Mouse (Mus musculus) myocyte (in vitro differentiated cells): ENCODE results near the gene Cd38. TPM values are rescaled to one million over a fixed set of nuclear protein-coding genes. Genes with fewer than 3 reads are reported as not detected.

Experiments
- H3K27me3 ChIP-seq: one replicate; pipeline ENCODE4 v1.6.1; 2011; ENCODE audit not compliant: control insufficient read depth, insufficient read depth, insufficient read length
- H3K36me3 ChIP-seq: one replicate; pipeline ENCODE4 v1.6.1; 2011; ENCODE audit not compliant: control insufficient read depth, insufficient read depth
- H3K4me2 ChIP-seq: one replicate; pipeline ENCODE4 v1.6.1; 2011; ENCODE audit warnings: low read depth, control low read depth
- H3K4me3 ChIP-seq: one replicate; pipeline ENCODE4 v1.5.1; 2011; ENCODE audit warnings: mild to moderate bottlenecking, control low read depth, moderate library complexity
- H3K79me2 ChIP-seq: one replicate; pipeline ENCODE4 v1.6.1; 2011; ENCODE audit not compliant: control insufficient read depth, insufficient read depth
- H3ac ChIP-seq: one replicate; pipeline ENCODE4 v1.6.1; 2011; ENCODE audit not compliant: control insufficient read depth, insufficient read length
- CEBPB ChIP-seq: IDR thresholded peaks from 2 replicates; pipeline ENCODE4 v1.6.1; 2011; ENCODE audit warnings: mild to moderate bottlenecking, moderate library complexity; ENCODE audit not compliant: poor library complexity, insufficient read depth, severe bottlenecking
- E2F4 ChIP-seq: IDR thresholded peaks from one replicate; pipeline ENCODE4 v1.6.1; 2011; ENCODE audit warnings: mild to moderate bottlenecking, control low read depth, moderate library complexity; ENCODE audit not compliant: insufficient read depth
- MAX ChIP-seq: IDR thresholded peaks from one replicate; pipeline ENCODE4 v1.6.1; 2011; ENCODE audit warnings: low read depth, mild to moderate bottlenecking, control low read depth
- MYOD1 ChIP-seq, 3 experiments: IDR thresholded peaks; one replicate each; pipeline ENCODE4 v1.6.1; 2011; ENCODE audit warnings: control low read depth in 2 of 3, low read depth in 2 of 3, mild to moderate bottlenecking in 2 of 3, moderate library complexity in 1 of 3; ENCODE audit not compliant: insufficient read length in 2 of 3, control insufficient read depth in 1 of 3
- MYOG ChIP-seq, 3 experiments: IDR thresholded peaks; one replicate each; pipeline ENCODE4 v1.6.1; 2011; ENCODE audit warnings: control low read depth in 2 of 3, low read depth in 2 of 3, mild to moderate bottlenecking in 2 of 3; ENCODE audit not compliant: insufficient read length in 2 of 3, control insufficient read depth in 1 of 3, insufficient read depth in 1 of 3
- POLR2A ChIP-seq: IDR thresholded peaks from one replicate; pipeline ENCODE4 v1.6.1; 2011; ENCODE audit warnings: low read depth, mild to moderate bottlenecking, control low read depth, moderate library complexity; ENCODE audit not compliant: insufficient read length
- POLR2AphosphoS2 ChIP-seq: IDR thresholded peaks from one replicate; pipeline ENCODE4 v1.6.1; 2011; ENCODE audit warnings: low read depth, control low read depth; ENCODE audit not compliant: insufficient read length
- REST ChIP-seq: IDR thresholded peaks from one replicate; pipeline ENCODE4 v1.6.1; 2011; ENCODE audit warnings: mild to moderate bottlenecking, control low read depth, moderate library complexity; ENCODE audit not compliant: insufficient read depth, insufficient read length
- SRF ChIP-seq: IDR thresholded peaks from one replicate; pipeline ENCODE4 v1.6.1; 2011; ENCODE audit warnings: low read depth; ENCODE audit not compliant: control insufficient read depth, insufficient read length
- TCF12 ChIP-seq: IDR thresholded peaks from one replicate; pipeline ENCODE4 v1.6.1; 2011; ENCODE audit warnings: mild to moderate bottlenecking, control low read depth; ENCODE audit not compliant: poor library complexity, insufficient read depth, severe bottlenecking
- TCF3 ChIP-seq: IDR thresholded peaks from one replicate; pipeline ENCODE4 v1.6.1; 2011; ENCODE audit warnings: low read depth, control low read depth; ENCODE audit not compliant: insufficient read length
- USF1 ChIP-seq: IDR thresholded peaks from one replicate; pipeline ENCODE4 v1.6.1; 2011; ENCODE audit warnings: low read depth, mild to moderate bottlenecking, control low read depth, moderate library complexity
- polyA plus RNA-seq: library from polyadenylated mRNA; unstranded; fragments of >200 nt; fragmentation: generic; extraction: Trizol; gene quantifications from one replicate; pipeline ENCODE4 v1.2.1, GENCODE M21; 2012; ENCODE audit warnings: missing spikeins

Cd38 gene
- 0.10 TPM for polyA plus RNA-seq

DNA sequence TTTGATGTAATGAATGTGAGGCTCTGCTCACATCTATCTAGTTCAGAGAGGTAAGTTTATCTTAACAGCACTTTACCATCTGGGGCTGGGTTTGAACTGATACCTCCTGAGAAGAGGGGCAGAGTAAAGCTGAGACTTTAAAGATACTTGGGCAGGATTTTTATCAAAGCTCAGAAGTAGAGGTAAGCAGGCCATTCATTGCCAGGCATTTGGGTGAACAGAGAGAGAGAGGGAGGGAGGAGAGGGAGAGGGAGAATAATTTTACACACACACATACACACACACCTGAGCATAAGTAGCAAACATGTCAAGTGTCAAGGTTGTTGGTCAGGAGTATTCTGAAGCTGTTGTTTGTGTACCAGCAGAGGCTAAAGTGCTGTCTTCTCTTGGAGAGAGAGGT is at the start of gene Cd38:
Gene Cd38, plus strand, starts transcription at position 301 of the 400 bp plus-strand sequence.
- TF ChIP-seq CEBPB (no peak), TCF3 (no peak), SRF (no peak), MAX (no peak), POLR2AphosphoS2 (no peak), USF1 (no peak), E2F4 (no peak), REST (no peak), MYOG (IDR thresholded peaks at IDR 0.05; ENCODE audit: control insufficient read depth in 1 of 3, insufficient read depth in 1 of 3, insufficient read length in 2 of 3, low read depth in 2 of 3) (no peak), TCF12 (no peak), MYOD1 (IDR thresholded peaks at IDR 0.05; ENCODE audit: control insufficient read depth in 1 of 3, insufficient read length in 2 of 3, low read depth in 2 of 3) (no peak), POLR2A (no peak)

DNA sequence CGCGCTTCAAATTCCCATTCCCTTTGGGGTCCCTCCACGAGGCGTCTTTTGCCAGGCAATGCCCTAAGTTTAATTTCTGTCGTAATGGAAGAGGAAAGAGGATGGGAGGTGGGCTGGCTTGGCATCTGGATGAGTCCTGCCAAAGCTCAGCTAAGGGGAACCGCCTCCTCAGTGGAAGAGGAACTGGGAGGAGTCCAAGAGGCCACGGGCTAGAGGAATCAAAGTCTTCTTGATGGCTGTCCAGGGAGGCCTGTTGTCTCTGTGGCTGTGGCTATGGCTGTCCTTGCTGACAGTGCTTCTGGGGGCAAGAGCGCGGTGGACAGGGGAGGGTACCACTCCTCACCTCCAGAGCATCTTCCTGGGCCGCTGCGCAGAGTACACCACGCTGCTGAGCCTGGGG is 49.7 kb upstream of the Cd38 start, which contains the start of gene Bst1:
Gene Bst1, plus strand, starts transcription at position 191 of the 400 bp plus-strand sequence.
- H3ac ChIP-seq, result no peak within 1 kb of the TSS
- H3K4me2 ChIP-seq, result no peak within 1 kb of the TSS
- H3K4me3 ChIP-seq, result no peak within 1 kb of the TSS
- no peaks in the 10 kb centered on the region for H3K36me3 ChIP-seq
- TF ChIP-seq TCF12, result no peak
- TF ChIP-seq REST, result no peak
- no peak for TF ChIP-seq E2F4
- TF ChIP-seq CEBPB, result no peak
- no peak for TF ChIP-seq USF1
- TF ChIP-seq POLR2AphosphoS2, result no peak
- no peak for TF ChIP-seq MYOD1 (IDR thresholded peaks at IDR 0.05; ENCODE audit: control insufficient read depth in 1 of 3, insufficient read length in 2 of 3, low read depth in 2 of 3)
- TF ChIP-seq MYOG (IDR thresholded peaks at IDR 0.05; ENCODE audit: control insufficient read depth in 1 of 3, insufficient read depth in 1 of 3, insufficient read length in 2 of 3, low read depth in 2 of 3), result no peak
- TF ChIP-seq TCF3, result no peak
- TF ChIP-seq POLR2A, result no peak
- no peak for TF ChIP-seq MAX
- TF ChIP-seq SRF, result no peak
- H3K27me3 ChIP-seq, result no peaks in the 10 kb centered on the region
- H3K79me2 ChIP-seq, result no peaks in the 10 kb centered on the region

More for the DNA sequence above, at the start of gene Cd38:
- no peak within 1 kb of the TSS for H3ac ChIP-seq
- no peaks in the 10 kb centered on the region for H3K79me2 ChIP-seq
- H3K4me3 ChIP-seq, result no peak within 1 kb of the TSS
- peak within 1 kb of the TSS; percentile 72 for H3K4me2 ChIP-seq
- no peaks in the 10 kb centered on the region for H3K36me3 ChIP-seq
- no peaks in the 10 kb centered on the region for H3K27me3 ChIP-seq

DNA sequence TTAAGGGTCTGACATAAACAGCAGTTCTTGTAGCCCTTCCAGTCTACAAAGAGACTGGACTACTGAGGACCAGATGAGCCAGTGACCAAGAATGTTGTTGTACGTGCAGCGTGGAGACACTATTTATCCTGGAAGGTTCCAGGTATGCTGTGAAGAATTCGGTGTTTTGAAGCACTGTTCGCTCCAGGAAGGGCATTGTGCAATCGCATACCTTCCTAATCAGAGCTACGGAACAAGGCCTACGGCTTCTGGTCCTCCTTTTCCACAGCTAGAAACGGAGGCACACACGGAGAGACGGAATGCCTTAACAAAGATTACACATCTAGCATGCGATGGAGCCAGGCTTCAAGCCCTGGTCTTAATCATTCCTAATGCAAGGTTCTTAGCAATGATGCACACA is 47.6 kb upstream of the Cd38 start:
- H3K36me3 ChIP-seq, result no peaks in the 10 kb centered on the region
- H3K4me3 ChIP-seq, result no peak overlapping the region
- no peak overlapping the region for H3ac ChIP-seq
- no peaks in the 10 kb centered on the region for H3K27me3 ChIP-seq
- H3K79me2 ChIP-seq, result no peaks in the 10 kb centered on the region
- no peak for TF ChIP-seq POLR2AphosphoS2
- no peak for TF ChIP-seq MYOG (IDR thresholded peaks at IDR 0.05; ENCODE audit: control insufficient read depth in 1 of 3, insufficient read depth in 1 of 3, insufficient read length in 2 of 3, low read depth in 2 of 3)
- no peak for TF ChIP-seq SRF
- H3K4me2 ChIP-seq, result no peak overlapping the region

DNA sequence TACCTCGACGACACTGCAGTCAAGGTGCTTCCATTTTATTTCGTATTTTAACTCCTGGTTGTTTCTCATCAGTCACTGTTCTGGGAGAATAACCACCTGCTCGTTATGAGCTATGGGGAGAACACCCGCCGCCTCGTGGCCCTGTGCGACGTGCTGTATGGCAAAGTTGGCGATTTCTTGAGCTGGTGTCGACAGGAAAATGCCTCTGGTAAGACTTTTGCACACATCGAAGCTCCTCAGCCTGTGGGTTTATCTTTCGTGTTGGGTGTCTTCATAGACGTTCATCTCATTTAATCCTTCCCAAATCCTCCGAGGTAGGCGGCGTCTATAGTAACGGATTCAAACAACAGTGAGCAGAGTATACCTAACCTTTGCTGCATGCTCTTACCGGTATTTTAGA is 46.8 kb upstream of the Cd38 start, which contains the start of gene Fbxl5:
Gene Fbxl5, minus strand, starts transcription at position 101 of the 400 bp plus-strand sequence.
- Histone ChIP-seq H3K27me3 (no peaks in the 10 kb centered on the region), H3K36me3 (no peaks in the 10 kb centered on the region), H3ac (no peak within 1 kb of the TSS), H3K79me2 (no peaks in the 10 kb centered on the region), H3K4me2 (no peak within 1 kb of the TSS), H3K4me3 (no peak within 1 kb of the TSS)
- TF ChIP-seq TCF3 (no peak), MYOG (IDR thresholded peaks at IDR 0.05; ENCODE audit: control insufficient read depth in 1 of 3, insufficient read depth in 1 of 3, insufficient read length in 2 of 3, low read depth in 2 of 3) (no peak), USF1 (no peak), MAX (no peak), MYOD1 (IDR thresholded peaks at IDR 0.05; ENCODE audit: control insufficient read depth in 1 of 3, insufficient read length in 2 of 3, low read depth in 2 of 3) (no peak), E2F4 (no peak), POLR2AphosphoS2 (no peak), REST (no peak), POLR2A (no peak), TCF12 (no peak), SRF (no peak)

DNA sequence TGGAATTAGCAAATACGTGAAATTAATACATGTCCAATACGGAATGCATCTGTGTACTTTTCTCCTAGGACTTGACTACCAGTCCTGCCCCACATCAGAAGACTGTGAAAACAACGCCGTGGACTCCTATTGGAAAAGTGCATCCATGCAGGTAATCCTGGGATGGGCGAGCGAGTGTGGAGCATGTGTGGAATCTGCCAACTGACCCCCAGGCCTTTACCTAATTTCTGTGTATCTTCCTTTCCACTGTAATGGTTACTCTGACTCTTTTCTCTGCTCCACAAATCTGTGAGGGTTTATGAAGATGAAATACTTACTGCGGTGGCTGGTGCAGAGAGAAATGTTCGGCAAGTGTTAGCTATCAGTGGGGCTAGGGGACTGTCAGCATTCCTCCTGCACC is 46.2 kb upstream of the Cd38 start:
- Histone ChIP-seq H3K79me2 (no peaks in the 10 kb centered on the region), H3K4me2 (no peak overlapping the region), H3K36me3 (no peaks in the 10 kb centered on the region), H3K4me3 (no peak overlapping the region), H3K27me3 (no peaks in the 10 kb centered on the region), H3ac (no peak overlapping the region)
- no peak for TF ChIP-seq TCF3
- no peak for TF ChIP-seq POLR2AphosphoS2
- no peak for TF ChIP-seq USF1
- no peak for TF ChIP-seq MYOG (IDR thresholded peaks at IDR 0.05; ENCODE audit: control insufficient read depth in 1 of 3, insufficient read depth in 1 of 3, insufficient read length in 2 of 3, low read depth in 2 of 3)
- no peak for TF ChIP-seq POLR2A
